Mouse (Mus musculus): ENCODE measurements around the gene Rasgrp4. TPM values are rescaled to one million over a fixed set of nuclear protein-coding genes. Genes with fewer than 3 reads are reported as not detected.
A peak's percentile ranks its signal among the peaks of the same experiment; 100 is the strongest.
"Not testable (repeated sequence)": the region's sequence is repeated elsewhere in the genome, so short reads cannot be mapped to it uniquely, and the experiment has no call there.

The Rasgrp4 gene
- total RNA-seq, 2 experiments from 2014 or later: 0.54 to 0.77 TPM

GRCm38 (mm10) chr7:29171562-29172097 is 37.0 kb downstream of the Rasgrp4 start:
- no peak for DNase-seq
- intact Hi-C loops (cut with DNase I): no loop called here

- intact Hi-C loops (cut with DNase I): no loop called here
- no peak for DNase-seq
Measured at GRCm38 (mm10) chr7:29172390-29173016, 37.9 kb downstream of the Rasgrp4 start.

GRCm38 (mm10) chr7:29178106-29178505 is 43.5 kb downstream of the Rasgrp4 start:
- intact Hi-C loops (cut with DNase I): no loop called here
- DNase-seq: no peak

- no peak for DNase-seq
- intact Hi-C loops (cut with DNase I): no loop called here
Measured at GRCm38 (mm10) chr7:29179323-29179722, 44.7 kb downstream of the Rasgrp4 start.

GRCm38 (mm10) chr7:29180077-29180853 is 45.6 kb downstream of the Rasgrp4 start, which contains the start of gene Psmd8:
Gene Psmd8, minus strand, starts transcription at chr7:29180701.
- peak; percentile 93 to 97 for DNase-seq
- intact Hi-C loops (cut with DNase I): loop anchor here (2.0 kb wide), 1 partner anchor 59 kb away; the partner anchor contains the start of gene Yif1b

- intact Hi-C loops (cut with DNase I): loop anchor here (2.0 kb wide), 1 partner anchor 58 kb away; the partner anchor contains the start of gene Yif1b
- DNase-seq: no peak
Measured at GRCm38 (mm10) chr7:29180854-29181236, 46.2 kb downstream of the Rasgrp4 start.

- DNase-seq: not testable (repeated sequence)
- intact Hi-C loops (cut with DNase I): loop anchor here (2.0 kb wide), 1 partner anchor 57 kb away; the partner anchor contains the start of gene Yif1b
Measured at GRCm38 (mm10) chr7:29181323-29181722, 46.7 kb downstream of the Rasgrp4 start.

GRCm38 (mm10) chr7:29194230-29194629 is 59.6 kb downstream of the Rasgrp4 start:
- intact Hi-C loops (cut with DNase I); DNase-seq: not testable (repeated sequence)

GRCm38 (mm10) chr7:29202577-29202976 is 67.9 kb downstream of the Rasgrp4 start:
- intact Hi-C loops (cut with DNase I): loop anchor here (10.0 kb wide), 1 partner anchor 512 kb away; no protein-coding TSS in a partner anchor

More at GRCm38 (mm10) chr7:29202577-29202976, 67.9 kb downstream of the Rasgrp4 start:
- no peak for DNase-seq

Other genes with a start within 250 kb of the Rasgrp4 start
- gene Actn4, start 172.5 kb upstream of the Rasgrp4 start, total RNA-seq (2021): 10 to 100 TPM; 31.6 to 35.1 TPM
- gene Eif3k, start 153.0 kb upstream of the Rasgrp4 start, total RNA-seq (2021): 100 to 1,000 TPM; 119 to 125 TPM
- gene Map4k1, start 152.8 kb upstream of the Rasgrp4 start, total RNA-seq (2021): under 1 TPM; 0.27 to 0.46 TPM
- gene Ryr1, start 9.7 kb upstream of the Rasgrp4 start, total RNA-seq (2021): 1,000 to 10,000 TPM; 1,495 to 1,823 TPM
- gene Fam98c, start 21.4 kb downstream of the Rasgrp4 start, total RNA-seq (2021): 10 to 100 TPM; 10.7 to 11.7 TPM
- under 1 TPM; 0.25 to 0.26 TPM for gene Ggn, start 35.4 kb downstream of the Rasgrp4 start, total RNA-seq (2021)
- 1 to 10 TPM in 1 of 2 experiments, under 1 TPM in 1; 0.59 to 1.2 TPM for gene Spred3, start 35.6 kb downstream of the Rasgrp4 start, total RNA-seq (2021)
- 100 to 1,000 TPM; 155 to 172 TPM for gene Psmd8, start 45.9 kb downstream of the Rasgrp4 start, total RNA-seq (2021)
- gene Catsperg1, start 79.2 kb downstream of the Rasgrp4 start, total RNA-seq (2021): under 1 TPM in 1 of 2 experiments, not detected in 1; 0.22 TPM
- under 1 TPM; 0.91 to 0.97 TPM for gene Kcnk6, start 97.7 kb downstream of the Rasgrp4 start, total RNA-seq (2021)
- gene Yif1b, start 103.5 kb downstream of the Rasgrp4 start, total RNA-seq (2021): 10 to 100 TPM; 36.0 to 41.1 TPM
- under 1 TPM; 0.28 to 0.86 TPM for gene 2200002D01Rik, start 113.6 kb downstream of the Rasgrp4 start, total RNA-seq (2021)
- 1 to 10 TPM; 4.1 to 4.5 TPM for gene Spint2, start 147.1 kb downstream of the Rasgrp4 start, total RNA-seq (2021)
- 1 to 10 TPM; 3.3 to 3.5 TPM for gene Ppp1r14a, start 154.5 kb downstream of the Rasgrp4 start, total RNA-seq (2021)
- 1 to 10 TPM; 1.9 to 2.3 TPM for gene Dpf1, start 169.1 kb downstream of the Rasgrp4 start, total RNA-seq (2021)

Measured in gastrocnemius, postnatal 36 days (tissue).